In the genomic region with DNA sequence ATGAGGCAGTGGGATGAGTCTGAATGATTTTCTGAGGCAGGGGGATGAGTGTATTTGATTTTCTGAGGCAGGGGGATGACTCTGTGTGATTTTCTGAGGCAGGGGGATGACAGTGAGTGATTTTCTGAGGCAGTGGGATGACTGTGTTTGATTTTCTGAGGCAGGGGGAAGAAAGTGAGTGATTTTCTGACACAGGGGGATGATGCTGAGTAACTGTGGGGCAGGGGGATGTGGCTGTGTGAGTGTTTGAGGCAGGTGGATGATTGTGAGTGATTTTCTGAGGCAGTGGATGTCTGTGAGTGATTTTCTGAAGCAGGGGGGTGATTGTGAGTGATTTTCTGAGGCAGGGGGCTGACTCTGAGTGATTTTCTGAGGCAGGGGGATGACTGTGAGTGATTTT, we compare ENCODE assay signal across 9 mouse cellular contexts. TPM values are rescaled to one million over a fixed set of nuclear protein-coding genes. Genes with fewer than 3 reads are reported as not detected.
A peak's percentile ranks its signal among the peaks of the same experiment; 100 is the strongest.
DNase-seq lines count a peak whose midpoint lies in the region; ATAC-seq and TF ChIP-seq lines count a peak whose summit lies in the region.
"Not testable (repeated sequence)": the region's sequence is repeated elsewhere in the genome, so short reads cannot be mapped to it uniquely, and the experiment has no call there.
"Had no signal": no experiment of that assay in that cellular context is flagged by ENCODE, and none has a peak within 500 bp of the region (broad histone marks: within the 10 kb centered on the region; RNA-seq: fewer than 3 reads in every experiment).

No protein-coding gene starts in this region.

- ATAC-seq in forebrain, postnatal 0 days = not testable (repeated sequence)
- peak; percentile 23; the same call in 1 of the 2 replicates for ATAC-seq in megakaryocyte-erythroid progenitor cell, adult 5-6 weeks (replicated peaks; ENCODE audit: low FRiP score, low TSS enrichment, poor library complexity, severe bottlenecking)

- not testable (repeated sequence) for H3K27ac ChIP-seq in CH12.LX (ENCODE audit: insufficient read depth, low read depth); forebrain, postnatal 0 days (ENCODE audit: low read depth, low read length); hindbrain, embryonic 10.5 days

- not testable (repeated sequence) for H3K79me2 ChIP-seq in CH12.LX (replicated peaks; ENCODE audit: control insufficient read depth, extremely low read depth, insufficient read depth, poor library complexity, severe bottlenecking)

- not testable (repeated sequence) for H3K4me3 ChIP-seq in CH12.LX (replicated peaks in 1 of 3; ENCODE audit: low read depth in 2 of 3, low read length in 2 of 3, poor library complexity in 1 of 3); forebrain, postnatal 0 days (ENCODE audit: low read depth, low read length); hindbrain, embryonic 10.5 days

- H3K9ac ChIP-seq in CH12.LX (ENCODE audit: insufficient read depth, low read depth); forebrain, postnatal 0 days: not testable (repeated sequence)

- TF ChIP-seq RAD21 in CH12.LX (IDR thresholded peaks at IDR 0.05; ENCODE audit: low read depth, low read length) = not testable (repeated sequence)

- H3K4me2 ChIP-seq in CH12.LX (ENCODE audit: insufficient read depth, low read depth, poor library complexity, severe bottlenecking); forebrain, postnatal 0 days (ENCODE audit: low read depth): not testable (repeated sequence)

- peak; percentile 63 for DNase-seq in CH12.LX (ENCODE audit: extremely low read depth)
- peak; percentile 90 for DNase-seq in c-Kit-positive CD71-positive TER-119-negative erythroid progenitor cells, embryonic 14.5 days (ENCODE audit: low read depth)
- peak; percentile 62 for DNase-seq in forebrain, postnatal 0 days
- peak; percentile 74 for DNase-seq in hindbrain, embryonic 10.5 days (ENCODE audit: low spot score)
- peak; percentile 23 to 26 for DNase-seq in left cerebral cortex, postnatal 36 days (ENCODE audit: low spot score in 2 of 2)
- DNase-seq in right cerebral cortex, adult 2 months (ENCODE audit: low spot score in 2 of 2) = peak; percentile 5 to 30
- peak; percentile 32 for DNase-seq in thymus, postnatal 25 days

- TF ChIP-seq POLR2A in CH12.LX (IDR thresholded peaks at IDR 0.05; ENCODE audit: low read depth, low read length) = not testable (repeated sequence)

- intact Hi-C loops in left cerebral cortex, postnatal 36 days (cut with DNase I) = not testable (repeated sequence)

- H3K36me3 ChIP-seq in CH12.LX (replicated peaks in 1 of 2; ENCODE audit: control insufficient read depth in 1 of 2, insufficient read depth in 1 of 2, low read length in 1 of 2); forebrain, postnatal 0 days (ENCODE audit: insufficient read depth); hindbrain, embryonic 10.5 days: not testable (repeated sequence)

- H3K4me1 ChIP-seq in CH12.LX (ENCODE audit: control insufficient read depth in 1 of 2, insufficient read depth in 2 of 2); forebrain, postnatal 0 days (ENCODE audit: insufficient read depth); hindbrain, embryonic 10.5 days (replicated peaks): not testable (repeated sequence)

- dilution Hi-C loops in CH12.LX (cut with MboI; ENCODE audit: extremely low pct_ligation_motif_present, extremely low pct_unique_long_range_greater_than_20kb, low sequenced_read_pairs) = not testable (repeated sequence)

- TF ChIP-seq CTCF in CH12.LX (conservative IDR thresholded peaks at IDR 0.05 in 1 of 2, IDR thresholded peaks at IDR 0.05 in 1 of 2; ENCODE audit: low read depth in 2 of 2, low read length in 2 of 2); forebrain, postnatal 0 days (IDR thresholded peaks at IDR 0.05; ENCODE audit: low read depth): not testable (repeated sequence)

- not testable (repeated sequence) for TF ChIP-seq EP300 in CH12.LX (IDR thresholded peaks at IDR 0.05; ENCODE audit: low read length)

- not testable (repeated sequence) for H3K9me3 ChIP-seq in CH12.LX (replicated peaks; ENCODE audit: low read length); forebrain, postnatal 0 days (ENCODE audit: low read length)
- H3K9me3 ChIP-seq in hindbrain, embryonic 10.5 days = peaks cover 43% of the 10 kb centered on the region

- in situ Hi-C loops in CH12.LX (cut with MboI; ENCODE audit: low pct_ligation_motif_present, low pct_unique_long_range_greater_than_20kb, low sequenced_read_pairs) = not testable (repeated sequence)

- not testable (repeated sequence) for H3K27me3 ChIP-seq in CH12.LX (replicated peaks); forebrain, postnatal 0 days (ENCODE audit: insufficient read depth, low read length); hindbrain, embryonic 10.5 days (ENCODE audit: insufficient read depth, poor library complexity, severe bottlenecking)

TF ChIP-seq in CH12.LX, 34 proteins besides CTCF, POLR2A, EP300 and RAD21:
- 0 out of 2 replicates have a peak, but pooled peaks have one; percentile 2 for TF ChIP-seq PAX5 (IDR thresholded peaks at IDR 0.05; ENCODE audit: low read length)
- TF ChIP-seq CHD2 (IDR thresholded peaks at IDR 0.05; ENCODE audit: low read length) = 0 out of 2 replicates have a peak, but pooled peaks have one; percentile 18
TF ChIP-seq in CH12.LX: peak in this region for 2; not testable (repeated sequence) for 32.

RNA-seq across cellular contexts. Expression of gene Ccl28, which starts 23.5 kb away (rescaled TPM):
- total RNA-seq in CH12.LX (2012; rRNA removed) (0.04 TPM in 2 replicates), CH12.LX (2014; rRNA removed) (0.22 and 0.27 TPM in 2 replicates)
- 0.10 and 0.11 TPM in 2 replicates for polyA plus RNA-seq in CH12.LX (2012; ENCODE audit: insufficient read length, low read depth)
- total RNA-seq in forebrain, postnatal 0 days (2014; rRNA removed) = 3.3 and 4.5 TPM in 2 replicates
- 0.09 and 0.22 TPM in 2 replicates for polyA plus RNA-seq in forebrain, postnatal 0 days (2015; fragmentation: Nextera tagmentation; extraction: Ambion mirVana)
- polyA plus RNA-seq in hindbrain, embryonic 10.5 days (2016; fragmentation: Nextera tagmentation; extraction: Ambion mirVana) = 0.07 and 0.09 TPM in 2 replicates
- under 1 TPM; 0.75 to 0.86 TPM for total RNA-seq in left cerebral cortex, postnatal 36 days (2021)
- 0.69 TPM in 1 of 2 replicates, not detected in the other for total RNA-seq in megakaryocyte-erythroid progenitor cell, adult 5-6 weeks (2014; fragmentation: Nextera tagmentation)
- total RNA-seq in megakaryocyte-erythroid progenitor cell, adult 5-6 weeks (2017) = 0.14 and 0.72 TPM in 2 replicates
- polyA plus RNA-seq: heart, embryonic 11.5 days had no signal

Comparison
In these comparisons a context has a peak if more than half of its experiments do, and no peak if none do; other contexts are left out.
1. DNase-seq: peak in every context shown above with its lines; median percentile 90 in c-Kit-positive CD71-positive TER-119-negative erythroid progenitor cells, embryonic 14.5 days; 74 in hindbrain, embryonic 10.5 days; 63 in CH12.LX; 62 in forebrain, postnatal 0 days; 32 in thymus, postnatal 25 days; 24 in left cerebral cortex, postnatal 36 days; 18 in right cerebral cortex, adult 2 months.